Mouse (Mus musculus): ENCODE measurements around the gene 1700040F15Rik.
"Not testable (repeated sequence)": the region's sequence is repeated elsewhere in the genome, so short reads cannot be mapped to it uniquely, and the experiment has no call there.

Gene 1700040F15Rik

GRCm38 (mm10) chrY:61101947-61102346 is at the start of gene 1700040F15Rik:
1700040F15Rik (plus strand) TSS chrY:61102247.
- not testable (repeated sequence) for DNase-seq

Data from lung, postnatal 10 days (tissue).